Mouse (Mus musculus) inflammation-experienced regulatory T-cells, adult 6 months (primary cell): Measurements from ENCODE around the gene Klra17. TPM values are rescaled to one million over a fixed set of nuclear protein-coding genes. Genes with fewer than 3 reads are reported as not detected.
"Not testable (repeated sequence)": the region's sequence is repeated elsewhere in the genome, so short reads cannot be mapped to it uniquely, and the experiment has no call there.

Experiments
- ATAC-seq: one replicate; pipeline ENCODE4 v1.8.0; 2017
- polyA plus RNA-seq, 3 experiments: library from polyadenylated mRNA; unstranded; fragments of 100-300 nt; shearing (Covaris generic); gene quantifications; one replicate each; pipeline ENCODE4 v1.2.1; 2017

Gene Klra17
- under 1 TPM in 1 of 3 experiments, not detected in 2; 0.82 TPM for polyA plus RNA-seq

- ATAC-seq, result no peak
Observed at GRCm38 (mm10) chr6:129876549-129876948, at the start of gene Klra17. TSS of gene Klra17 (minus strand) at chr6:129876672.

- ATAC-seq, result not testable (repeated sequence)
Observed at GRCm38 (mm10) chr6:129917476-129917946, 41.0 kb upstream of the Klra17 start, which contains the start of gene Klra5. TSS of gene Klra5 (minus strand) at chr6:129917650.

- ATAC-seq, result no peak
Observed at GRCm38 (mm10) chr6:129916996-129917395, 40.5 kb upstream of the Klra17 start.

GRCm38 (mm10) chr6:129882525-129882924, 6.1 kb upstream of the Klra17 start:
- ATAC-seq, result no peak

- ATAC-seq, result not testable (repeated sequence)
Observed at GRCm38 (mm10) chr6:129862349-129862748, 14.1 kb downstream of the Klra17 start, which contains the start of gene Gm17631. TSS of gene Gm17631 (plus strand) at chr6:129862649.

- ATAC-seq, result no peak
Observed at GRCm38 (mm10) chr6:129825559-129825958, 50.9 kb downstream of the Klra17 start.

GRCm38 (mm10) chr6:129824004-129824403, 52.5 kb downstream of the Klra17 start:
- no peak for ATAC-seq

GRCm38 (mm10) chr6:129817731-129818130, 58.7 kb downstream of the Klra17 start:
- no peak for ATAC-seq

GRCm38 (mm10) chr6:129784170-129784569, 92.3 kb downstream of the Klra17 start, which contains the start of gene Gm156:
TSS of gene Gm156 (minus strand) at chr6:129784270.
- not testable (repeated sequence) for ATAC-seq

Other genes with a start within 250 kb of the Klra17 start
- not detected for gene Klrc3, start 233.3 kb downstream of the Klra17 start, polyA plus RNA-seq
- under 1 TPM in 1 of 3 experiments, not detected in 2; 0.39 TPM for gene Klrc2, start 216.0 kb downstream of the Klra17 start, polyA plus RNA-seq
- gene Klrc1, start 197.7 kb downstream of the Klra17 start, polyA plus RNA-seq, result 1 to 10 TPM in 1 of 3 experiments, not detected in 2; 4.8 TPM
- gene Klri1, start 159.5 kb downstream of the Klra17 start, polyA plus RNA-seq, result under 1 TPM in 1 of 3 experiments, not detected in 2; 0.73 TPM
- not detected for gene Klri2, start 136.2 kb downstream of the Klra17 start, polyA plus RNA-seq
- gene Gm156, start 92.4 kb downstream of the Klra17 start, polyA plus RNA-seq, result not detected
- gene Gm17631, start 14.0 kb downstream of the Klra17 start, polyA plus RNA-seq, result not detected
- not detected for gene Klra5, start 41.0 kb upstream of the Klra17 start, polyA plus RNA-seq
- gene Klra6, start 150.3 kb upstream of the Klra17 start, polyA plus RNA-seq, result not detected
- gene Klra4, start 190.6 kb upstream of the Klra17 start, polyA plus RNA-seq, result not detected